Mouse (Mus musculus): ENCODE data around the gene Snapin.

DNA sequence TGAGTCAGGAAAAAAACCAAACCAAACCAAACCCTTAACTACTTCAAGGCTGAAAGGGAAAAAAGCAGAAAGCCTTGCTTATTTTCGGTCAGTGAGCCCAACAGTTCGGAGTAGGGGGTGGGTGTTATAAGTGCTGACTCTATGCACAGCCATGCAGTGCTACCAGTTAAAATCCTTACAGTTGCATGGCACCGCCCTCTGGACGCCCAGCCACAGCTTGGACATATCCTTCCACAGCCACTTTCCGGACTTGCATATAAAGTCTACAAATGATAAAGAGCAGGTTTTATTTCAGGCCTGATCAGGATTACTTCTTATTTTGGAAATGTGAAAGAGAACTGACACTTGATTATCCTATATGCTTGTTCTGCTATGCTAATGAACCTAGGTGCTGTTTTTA, 14.4 kb upstream of the Snapin start:
- TF ChIP-seq CTCF (IDR thresholded peaks at IDR 0.05; ENCODE audit: extremely low read depth, insufficient read length, insufficient replicate concordance, low read depth, low read length) (no peak), POLR2A (IDR thresholded peaks at IDR 0.05; ENCODE audit: low read depth, low read length) (no peak)

Measured in small intestine, adult 2 months (tissue).